Mouse (Mus musculus): ENCODE results near the gene Prkar1b.

DNA sequence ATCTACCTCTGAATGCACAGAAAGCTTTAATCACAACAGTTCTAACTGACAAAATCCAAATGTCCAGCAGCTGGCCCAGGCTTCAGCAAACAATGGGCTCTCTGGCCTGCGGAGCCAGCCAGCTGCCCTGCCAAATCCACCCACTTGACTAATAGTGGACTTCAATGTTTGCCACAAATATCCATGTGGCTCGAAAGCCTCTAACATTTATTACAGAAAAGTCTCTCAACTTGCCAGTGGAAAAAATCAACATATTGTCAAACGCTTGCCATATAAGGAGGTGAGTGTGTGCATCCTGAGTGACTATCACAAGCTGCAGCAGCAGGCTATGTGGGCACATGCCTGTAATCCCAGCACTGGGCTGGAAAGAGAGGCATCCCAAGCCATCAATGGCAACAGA lies 49.0 kb upstream of the Prkar1b start:
- TF ChIP-seq POLR2A (IDR thresholded peaks at IDR 0.05; ENCODE audit: borderline replicate concordance, control insufficient read depth, low read depth, low read length): no peak
- no peak for TF ChIP-seq CTCF (IDR thresholded peaks at IDR 0.05; ENCODE audit: control insufficient read depth, insufficient read depth, low read length)

Data from bone marrow, adult 2 months (tissue).